Mouse (Mus musculus): ENCODE results near the gene Plin2. TPM values are rescaled to one million over a fixed set of nuclear protein-coding genes. Genes with fewer than 3 reads are reported as not detected.
A peak's percentile ranks its signal among the peaks of the same experiment; 100 is the strongest.
"Not testable (repeated sequence)": the region's sequence is repeated elsewhere in the genome, so short reads cannot be mapped to it uniquely, and the experiment has no call there.

Gene Plin2
- polyA plus RNA-seq, 1 experiment from 2014 or later, result 83.8 TPM

DNA sequence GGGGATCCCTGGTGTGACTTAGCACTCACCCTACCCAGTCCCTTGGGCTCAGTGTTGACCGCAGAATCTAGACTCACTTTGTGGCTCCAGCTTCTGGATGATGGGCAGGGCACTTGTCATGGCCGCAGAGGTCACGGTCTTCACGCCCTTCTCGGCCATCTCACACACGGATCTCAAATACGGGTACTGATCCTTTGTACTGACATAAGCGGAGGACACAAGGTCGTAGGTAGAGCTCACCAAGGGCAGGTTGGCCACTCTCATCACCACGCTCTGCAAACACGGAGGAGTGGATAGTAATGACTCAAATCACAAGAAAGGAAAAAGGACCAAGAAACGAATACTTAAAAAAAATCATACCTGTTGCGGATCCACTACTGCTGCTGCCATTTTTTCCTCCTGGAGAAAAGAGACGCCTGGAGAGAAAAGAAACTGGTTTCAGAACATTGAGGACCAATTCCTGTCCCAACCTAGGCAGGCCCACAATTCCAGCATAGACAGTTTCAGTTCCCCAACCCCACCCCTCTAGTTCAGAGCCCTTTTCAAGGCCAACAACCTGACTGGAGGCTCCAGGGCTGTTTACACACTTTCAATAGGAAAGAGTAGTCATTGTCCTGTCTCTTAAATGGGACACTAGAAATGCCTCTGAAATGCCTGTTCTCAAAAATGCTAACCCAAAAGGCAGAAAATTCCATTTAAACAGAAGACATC, 1.4 kb downstream of the Plin2 start:
- DNase-seq (ENCODE audit: low spot score) (no peak), ATAC-seq (ENCODE audit: insufficient number of reproducible peaks, low FRiP score, low TSS enrichment, low read depth) (no peak)
- peak overlapping the region; percentile 50 for H3K4me2 ChIP-seq (ENCODE audit: low read depth, severe bottlenecking)
- H3K27ac ChIP-seq (replicated peaks; ENCODE audit: low read depth, low read length), result no peak overlapping the region
- no peak overlapping the region for H3K9ac ChIP-seq (ENCODE audit: low read length)
- no peaks in the 10 kb centered on the region for H3K27me3 ChIP-seq (ENCODE audit: control insufficient read depth, insufficient read depth, low read length)
- peak overlapping the region; percentile 65 for H3K4me3 ChIP-seq (ENCODE audit: low read depth, low read length)
- 93% methylated on average over 14 of the region's 14 CpGs for WGBS
- H3K9me3 ChIP-seq (ENCODE audit: control insufficient read depth, low read length), result no peaks in the 10 kb centered on the region
- no peaks in the 10 kb centered on the region for H3K4me1 ChIP-seq (ENCODE audit: control insufficient read depth, insufficient read depth, low read length)
- H3K36me3 ChIP-seq (ENCODE audit: control insufficient read depth, insufficient read depth, low read length), result peaks cover 6% of the 10 kb centered on the region; the same call in 1 of the 2 replicates

DNA sequence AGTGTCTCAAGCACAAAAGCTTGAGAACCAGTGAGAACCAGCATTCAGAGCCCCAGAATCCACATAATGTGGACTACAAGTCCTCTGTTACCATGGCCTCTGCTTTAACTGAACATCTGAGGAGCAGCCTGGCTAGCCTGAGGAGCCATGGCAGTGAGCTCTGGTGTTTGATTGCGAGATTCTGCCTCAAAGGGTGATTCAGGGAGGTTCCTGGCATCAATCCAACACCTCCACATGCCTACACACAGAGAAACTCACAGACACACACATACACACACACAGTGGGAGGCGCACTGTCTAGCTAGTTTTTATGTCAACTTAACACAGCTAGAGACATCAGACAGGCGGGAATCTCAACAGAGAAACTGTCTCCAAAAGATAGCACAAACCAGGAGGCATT, 4.3 kb downstream of the Plin2 start:
- Histone ChIP-seq H3K4me1 (ENCODE audit: control insufficient read depth, insufficient read depth, low read length) (no peaks in the 10 kb centered on the region), H3K27ac (replicated peaks; ENCODE audit: low read depth, low read length) (no peak overlapping the region), H3K9ac (ENCODE audit: low read length) (no peak overlapping the region), H3K36me3 (ENCODE audit: control insufficient read depth, insufficient read depth, low read length) (peaks cover 6% of the 10 kb centered on the region; the same call in 1 of the 2 replicates), H3K4me3 (ENCODE audit: low read depth, low read length) (no peak overlapping the region), H3K9me3 (ENCODE audit: control insufficient read depth, low read length) (no peaks in the 10 kb centered on the region), H3K27me3 (ENCODE audit: control insufficient read depth, insufficient read depth, low read length) (no peaks in the 10 kb centered on the region), H3K4me2 (ENCODE audit: low read depth, severe bottlenecking) (no peak overlapping the region)
- WGBS, result 85% methylated on average over 3 of the region's 3 CpGs
- DNase-seq (ENCODE audit: low spot score) (no peak), ATAC-seq (ENCODE audit: insufficient number of reproducible peaks, low FRiP score, low TSS enrichment, low read depth) (no peak)

DNA sequence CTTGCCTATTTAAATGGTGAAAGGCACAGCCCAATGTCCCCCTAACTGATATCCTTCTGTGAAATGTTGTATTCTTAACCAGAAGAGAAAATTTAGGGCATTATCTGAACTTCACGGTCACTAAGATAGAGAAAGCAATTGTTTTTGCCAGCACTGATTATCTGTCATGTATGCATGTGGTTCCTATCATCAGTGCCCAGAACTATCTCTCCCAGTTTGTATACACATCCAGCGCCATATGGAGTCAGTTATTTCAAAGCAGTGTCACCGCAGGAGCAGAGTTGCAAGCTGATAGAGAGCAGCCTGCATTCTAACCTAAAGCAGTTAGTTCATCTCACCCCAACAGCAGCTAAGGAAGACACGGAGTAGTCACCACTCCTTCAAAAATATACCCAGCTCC, 5.9 kb downstream of the Plin2 start:
- H3K36me3 ChIP-seq (ENCODE audit: control insufficient read depth, insufficient read depth, low read length), result peaks cover 16% of the 10 kb centered on the region
- H3K4me1 ChIP-seq (ENCODE audit: control insufficient read depth, insufficient read depth, low read length), result no peaks in the 10 kb centered on the region
- H3K9me3 ChIP-seq (ENCODE audit: control insufficient read depth, low read length), result no peaks in the 10 kb centered on the region
- no peak for ATAC-seq (ENCODE audit: insufficient number of reproducible peaks, low FRiP score, low TSS enrichment, low read depth)
- H3K27ac ChIP-seq (replicated peaks; ENCODE audit: low read depth, low read length), result no peak overlapping the region
- no peak overlapping the region for H3K4me2 ChIP-seq (ENCODE audit: low read depth, severe bottlenecking)
- no peaks in the 10 kb centered on the region for H3K27me3 ChIP-seq (ENCODE audit: control insufficient read depth, insufficient read depth, low read length)
- no peak overlapping the region for H3K9ac ChIP-seq (ENCODE audit: low read length)
- no peak for DNase-seq (ENCODE audit: low spot score)
- no peak overlapping the region for H3K4me3 ChIP-seq (ENCODE audit: low read depth, low read length)
- 48% methylated on average over 4 of the region's 4 CpGs for WGBS

GRCm38 (mm10) chr4:86657176-86657575, 12.7 kb downstream of the Plin2 start:
- peaks cover 21% of the 10 kb centered on the region for H3K36me3 ChIP-seq (ENCODE audit: control insufficient read depth, insufficient read depth, low read length)

DNA sequence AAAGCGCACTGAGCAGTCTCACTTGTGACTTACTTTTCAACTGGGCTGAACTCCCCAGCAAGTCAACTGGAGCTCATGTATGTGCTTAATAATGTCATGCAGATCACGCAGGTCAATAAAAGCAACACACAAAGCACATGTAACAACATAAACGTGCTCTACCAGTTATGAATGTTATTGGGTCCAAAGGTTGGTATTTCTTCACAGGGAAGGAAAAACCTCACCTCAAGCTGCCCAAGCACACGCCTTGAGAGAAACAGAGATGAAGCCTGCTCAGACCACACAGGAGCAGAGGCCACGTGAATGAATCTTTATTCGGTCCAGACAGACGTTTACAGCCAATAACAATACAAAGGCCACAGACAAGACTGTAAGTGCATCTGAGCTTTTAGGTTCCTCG, 13.4 kb downstream of the Plin2 start:
- not testable (repeated sequence) for ATAC-seq (ENCODE audit: insufficient number of reproducible peaks, low FRiP score, low TSS enrichment, low read depth); H3K9me3 ChIP-seq (ENCODE audit: control insufficient read depth, low read length); DNase-seq (ENCODE audit: low spot score); H3K4me1 ChIP-seq (ENCODE audit: control insufficient read depth, insufficient read depth, low read length); H3K27me3 ChIP-seq (ENCODE audit: control insufficient read depth, insufficient read depth, low read length); H3K9ac ChIP-seq (ENCODE audit: low read length); H3K27ac ChIP-seq (replicated peaks; ENCODE audit: low read depth, low read length); H3K4me2 ChIP-seq (ENCODE audit: low read depth, severe bottlenecking); H3K4me3 ChIP-seq (ENCODE audit: low read depth, low read length)
- 94% methylated on average over 8 of the region's 8 CpGs for WGBS
- H3K36me3 ChIP-seq (ENCODE audit: control insufficient read depth, insufficient read depth, low read length), result peaks cover 21% of the 10 kb centered on the region

More at GRCm38 (mm10) chr4:86657176-86657575, 12.7 kb downstream of the Plin2 start:
- WGBS, result 97% methylated on average over 12 of the region's 12 CpGs
- Histone ChIP-seq H3K27me3 (ENCODE audit: control insufficient read depth, insufficient read depth, low read length) (no peaks in the 10 kb centered on the region), H3K9me3 (ENCODE audit: control insufficient read depth, low read length) (no peaks in the 10 kb centered on the region), H3K4me3 (ENCODE audit: low read depth, low read length) (no peak overlapping the region), H3K27ac (replicated peaks; ENCODE audit: low read depth, low read length) (no peak overlapping the region), H3K9ac (ENCODE audit: low read length) (no peak overlapping the region), H3K4me1 (ENCODE audit: control insufficient read depth, insufficient read depth, low read length) (no peaks in the 10 kb centered on the region), H3K4me2 (ENCODE audit: low read depth, severe bottlenecking) (no peak overlapping the region)
- no peak for ATAC-seq (ENCODE audit: insufficient number of reproducible peaks, low FRiP score, low TSS enrichment, low read depth)
- DNase-seq (ENCODE audit: low spot score), result no peak

DNA sequence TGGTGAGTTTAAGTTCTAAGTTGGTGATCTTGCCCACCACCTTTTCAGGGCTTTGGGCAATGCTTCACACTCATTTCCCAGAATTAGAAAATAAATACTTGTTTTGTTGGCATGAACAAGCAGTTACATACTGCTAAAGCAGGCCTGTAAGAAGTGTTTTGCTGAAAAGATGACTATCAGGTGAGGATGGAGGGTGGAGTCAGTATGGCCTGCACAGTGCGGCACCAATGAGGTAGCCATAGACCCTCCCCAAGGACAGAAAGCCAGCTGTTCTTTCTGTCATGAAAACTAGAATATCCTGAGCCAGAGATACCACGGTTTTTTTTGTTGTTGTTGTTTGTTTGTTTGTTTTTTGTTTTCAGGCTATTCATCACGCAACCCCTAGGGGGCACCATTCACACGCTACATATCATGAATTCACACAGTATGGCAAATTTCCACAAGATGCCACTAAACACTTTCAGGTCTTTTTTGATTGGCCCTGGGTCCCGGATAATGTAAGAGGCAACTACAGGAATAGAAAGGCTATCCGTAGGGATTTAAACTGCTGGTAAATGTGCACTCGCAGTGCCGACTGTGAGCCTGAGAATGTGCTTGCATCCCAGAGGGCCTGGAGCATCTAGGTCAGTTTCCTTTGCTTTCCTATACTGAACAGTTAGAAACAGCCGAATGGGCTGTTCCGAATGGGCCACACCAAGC, 18.0 kb downstream of the Plin2 start:
- no peak for ATAC-seq (ENCODE audit: insufficient number of reproducible peaks, low FRiP score, low TSS enrichment, low read depth)
- no peaks in the 10 kb centered on the region for H3K27me3 ChIP-seq (ENCODE audit: control insufficient read depth, insufficient read depth, low read length)
- peak; percentile 23 for DNase-seq (ENCODE audit: low spot score)
- no peak overlapping the region for H3K9ac ChIP-seq (ENCODE audit: low read length)
- H3K9me3 ChIP-seq (ENCODE audit: control insufficient read depth, low read length), result no peaks in the 10 kb centered on the region
- no peak overlapping the region for H3K4me2 ChIP-seq (ENCODE audit: low read depth, severe bottlenecking)
- no peaks in the 10 kb centered on the region for H3K4me1 ChIP-seq (ENCODE audit: control insufficient read depth, insufficient read depth, low read length)
- no peak overlapping the region for H3K4me3 ChIP-seq (ENCODE audit: low read depth, low read length)
- no peak overlapping the region for H3K27ac ChIP-seq (replicated peaks; ENCODE audit: low read depth, low read length)
- WGBS, result 68% methylated on average over 10 of the region's 10 CpGs
- H3K36me3 ChIP-seq (ENCODE audit: control insufficient read depth, insufficient read depth, low read length), result no peaks in the 10 kb centered on the region; the same call in 1 of the 2 replicates

- WGBS, result 92% methylated on average over 10 of the region's 13 CpGs
- H3K4me1 ChIP-seq (ENCODE audit: control insufficient read depth, insufficient read depth, low read length); H3K27ac ChIP-seq (replicated peaks; ENCODE audit: low read depth, low read length); H3K27me3 ChIP-seq (ENCODE audit: control insufficient read depth, insufficient read depth, low read length); H3K4me2 ChIP-seq (ENCODE audit: low read depth, severe bottlenecking); H3K9ac ChIP-seq (ENCODE audit: low read length); H3K4me3 ChIP-seq (ENCODE audit: low read depth, low read length); ATAC-seq (ENCODE audit: insufficient number of reproducible peaks, low FRiP score, low TSS enrichment, low read depth); DNase-seq (ENCODE audit: low spot score); H3K9me3 ChIP-seq (ENCODE audit: control insufficient read depth, low read length); H3K36me3 ChIP-seq (ENCODE audit: control insufficient read depth, insufficient read depth, low read length): not testable (repeated sequence)
Measured at GRCm38 (mm10) chr4:86648394-86648793, 21.5 kb downstream of the Plin2 start.

DNA sequence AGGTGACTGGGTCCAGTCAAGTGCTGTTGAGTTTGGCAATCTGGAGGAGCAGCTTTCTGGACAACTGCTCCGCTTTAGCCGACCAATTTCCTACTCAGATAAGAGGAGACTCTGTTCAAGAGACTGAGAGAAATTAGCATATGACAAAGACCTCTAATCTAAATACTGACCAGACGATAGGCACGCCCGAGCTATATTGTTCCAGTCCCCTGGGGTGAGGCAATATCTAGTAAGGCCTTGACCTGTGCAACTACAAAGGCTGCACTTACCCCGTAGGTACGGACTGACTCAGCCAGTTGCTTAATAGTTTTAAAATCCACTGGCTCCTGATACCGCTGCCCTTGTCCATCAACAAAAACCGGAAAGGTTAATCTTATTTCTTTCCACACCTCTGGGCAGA, 32.3 kb downstream of the Plin2 start:
- H3K4me1 ChIP-seq (ENCODE audit: control insufficient read depth, insufficient read depth, low read length); H3K27ac ChIP-seq (replicated peaks; ENCODE audit: low read depth, low read length); DNase-seq (ENCODE audit: low spot score); H3K4me2 ChIP-seq (ENCODE audit: low read depth, severe bottlenecking); H3K4me3 ChIP-seq (ENCODE audit: low read depth, low read length); ATAC-seq (ENCODE audit: insufficient number of reproducible peaks, low FRiP score, low TSS enrichment, low read depth); H3K27me3 ChIP-seq (ENCODE audit: control insufficient read depth, insufficient read depth, low read length); H3K9me3 ChIP-seq (ENCODE audit: control insufficient read depth, low read length); H3K36me3 ChIP-seq (ENCODE audit: control insufficient read depth, insufficient read depth, low read length); H3K9ac ChIP-seq (ENCODE audit: low read length): not testable (repeated sequence)
- WGBS, result 93% methylated on average over 9 of the region's 9 CpGs
